In the genomic region with DNA sequence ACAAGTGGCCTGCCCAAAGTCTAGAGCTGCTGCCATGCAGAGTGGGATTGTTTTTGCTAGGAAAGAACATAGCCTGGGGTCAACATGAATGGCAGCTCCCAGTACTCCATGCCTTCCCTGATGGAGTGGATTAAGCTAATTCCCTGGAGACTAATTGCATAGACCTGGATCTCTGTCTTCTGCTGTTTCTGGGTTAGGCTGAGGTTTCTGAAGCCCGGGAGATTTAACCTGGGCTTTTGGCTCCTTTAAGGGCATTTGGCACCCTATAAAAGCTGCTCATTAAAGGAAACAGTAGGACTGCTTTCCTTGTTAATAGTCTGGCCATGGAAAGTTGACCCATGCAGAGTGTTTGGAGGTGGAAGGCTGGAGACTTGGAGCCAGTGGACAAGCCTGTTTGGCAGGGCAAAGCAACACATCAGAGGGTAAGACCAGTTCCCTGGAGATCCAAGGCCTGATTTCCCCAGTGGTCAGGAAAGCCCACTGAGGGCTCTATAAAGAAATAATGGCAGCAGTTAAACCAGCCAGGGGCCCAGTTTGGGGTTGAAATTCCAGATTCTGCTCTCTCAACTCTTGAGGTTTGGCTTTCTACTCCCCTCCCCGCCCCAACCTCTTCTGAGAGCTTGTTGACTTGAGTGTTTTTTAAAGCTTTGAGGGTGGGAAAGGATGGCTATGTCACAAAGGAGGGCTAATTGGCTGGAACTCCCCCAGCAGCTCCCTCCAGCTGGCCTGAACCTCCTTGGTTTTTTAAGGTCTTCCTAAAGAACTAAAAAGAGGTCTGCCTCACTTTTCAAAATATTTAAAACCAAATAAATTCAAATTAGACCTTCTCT, we compare ENCODE assay signal across 13 mouse cellular contexts.
DNase-seq lines count a peak whose midpoint lies in the region; ATAC-seq and TF ChIP-seq lines count a peak whose summit lies in the region.
"Had no signal": no experiment of that assay in that cellular context is flagged by ENCODE, and none has a peak within 500 bp of the region (broad histone marks: within the 10 kb centered on the region; RNA-seq: fewer than 3 reads in every experiment).

No protein-coding gene starts in this region.

- H3K4me3 ChIP-seq in kidney, adult 2 months (ENCODE audit: insufficient read depth, low read depth, low read length): no peak overlapping the region
- no peak overlapping the region for H3K4me3 ChIP-seq in kidney, embryonic 14.5 days (ENCODE audit: low read length)
- no peak overlapping the region for H3K4me3 ChIP-seq in limb, embryonic 11.5 days (ENCODE audit: low read depth, low read length)
- H3K4me3 ChIP-seq: embryonic facial prominence, embryonic 15.5 days had no signal

- H3K9ac ChIP-seq in kidney, embryonic 14.5 days (ENCODE audit: low read depth, low read length): no peak overlapping the region
- H3K9ac ChIP-seq in limb, embryonic 11.5 days (ENCODE audit: low read length): no peak overlapping the region
- H3K9ac ChIP-seq: embryonic facial prominence, embryonic 15.5 days had no signal

- TF ChIP-seq CTCF in kidney, adult 2 months (conservative IDR thresholded peaks at IDR 0.05; ENCODE audit: insufficient read depth, insufficient read length, low read depth, low read length): no peak

- WGBS in kidney, adult 2 months: 76% methylated on average over 2 of the region's 2 CpGs
- WGBS in kidney, embryonic 14.5 days: 29% methylated on average over 2 of the region's 2 CpGs
- 16% methylated on average over 2 of the region's 2 CpGs for WGBS in limb, embryonic 11.5 days

- H3K4me2 ChIP-seq in kidney, embryonic 14.5 days (replicated peaks; ENCODE audit: low read depth, low read length): no peak overlapping the region
- no peak overlapping the region for H3K4me2 ChIP-seq in limb, embryonic 11.5 days (ENCODE audit: low read depth, severe bottlenecking)
- H3K4me2 ChIP-seq: embryonic facial prominence, embryonic 15.5 days had no signal

- no peak for ATAC-seq in kidney, embryonic 14.5 days (ENCODE audit: low FRiP score, low TSS enrichment)
- peak; percentile 85 for ATAC-seq in limb, embryonic 11.5 days (ENCODE audit: insufficient number of reproducible peaks, low FRiP score, low TSS enrichment, low read depth)
- ATAC-seq: Patski had no signal

- no peaks in the 10 kb centered on the region for H3K27me3 ChIP-seq in kidney, adult 2 months (replicated peaks; ENCODE audit: control insufficient read depth, insufficient read depth, low read length)
- no peaks in the 10 kb centered on the region for H3K27me3 ChIP-seq in kidney, embryonic 14.5 days (ENCODE audit: control insufficient read depth, insufficient read depth, low read length)
- H3K27me3 ChIP-seq in limb, embryonic 11.5 days (ENCODE audit: control insufficient read depth, insufficient read depth, low read length): no peaks in the 10 kb centered on the region
- H3K27me3 ChIP-seq: embryonic facial prominence, embryonic 15.5 days; Patski had no signal

- peaks cover 8% of the 10 kb centered on the region; the same call in 1 of the 2 replicates for H3K4me1 ChIP-seq in kidney, adult 2 months (ENCODE audit: control insufficient read depth, insufficient read depth, low read length)
- peaks cover 4% of the 10 kb centered on the region; the same call in 1 of the 2 replicates for H3K4me1 ChIP-seq in kidney, embryonic 14.5 days (ENCODE audit: control insufficient read depth, insufficient read depth, low read length)
- H3K4me1 ChIP-seq in limb, embryonic 11.5 days (ENCODE audit: control insufficient read depth, insufficient read depth, low read length): peaks cover 3% of the 10 kb centered on the region; the same call in 1 of the 2 replicates

- peak; percentile 16 for DNase-seq in kidney, adult 2 months
- DNase-seq in brain, adult 2 months (ENCODE audit: low read depth, low spot score): peak; percentile 8
- DNase-seq in frontal cortex, postnatal 36 days (ENCODE audit: low spot score in 2 of 2): peak; percentile 9 to 28
- DNase-seq in limb, embryonic 11.5 days (ENCODE audit: low spot score): peak; percentile 78
- DNase-seq in heart, adult 18-20 months: no peak
- no peak for DNase-seq in thymus, postnatal 0 days (ENCODE audit: low spot score)
- no peak for DNase-seq in urinary bladder, postnatal 25 days (ENCODE audit: low spot score)
- DNase-seq: adrenal gland, postnatal 14 days; cerebellum, adult 11-12 months; thymus, adult 2 months had no signal

- no peak overlapping the region for H3K27ac ChIP-seq in kidney, adult 2 months (ENCODE audit: insufficient read depth, low read depth, low read length)
- H3K27ac ChIP-seq in kidney, embryonic 14.5 days (ENCODE audit: low read depth, low read length): no peak overlapping the region
- no peak overlapping the region for H3K27ac ChIP-seq in limb, embryonic 11.5 days (replicated peaks; ENCODE audit: low read depth, low read length)
- H3K27ac ChIP-seq: embryonic facial prominence, embryonic 15.5 days had no signal

- no peaks in the 10 kb centered on the region for H3K36me3 ChIP-seq in kidney, adult 2 months (ENCODE audit: control insufficient read depth, insufficient read depth, low read length)
- H3K36me3 ChIP-seq in kidney, embryonic 14.5 days (ENCODE audit: control insufficient read depth, insufficient read depth, low read length): no peaks in the 10 kb centered on the region
- H3K36me3 ChIP-seq in limb, embryonic 11.5 days (ENCODE audit: control insufficient read depth, insufficient read depth, low read length): no peaks in the 10 kb centered on the region
- H3K36me3 ChIP-seq: embryonic facial prominence, embryonic 15.5 days had no signal

- H3K9me3 ChIP-seq in kidney, embryonic 14.5 days (ENCODE audit: control insufficient read depth, low read length): no peaks in the 10 kb centered on the region
- H3K9me3 ChIP-seq in limb, embryonic 11.5 days (ENCODE audit: control insufficient read depth, low read length): no peaks in the 10 kb centered on the region
- H3K9me3 ChIP-seq: embryonic facial prominence, embryonic 15.5 days had no signal

- TF ChIP-seq POLR2A in kidney, adult 2 months (IDR thresholded peaks at IDR 0.05; ENCODE audit: low read depth, low read length): no peak

Comparison
In these comparisons a context has a peak if more than half of its experiments do, and no peak if none do; other contexts are left out.
1. DNase-seq: peak in kidney, adult 2 months (single experiment), brain, adult 2 months (single experiment), frontal cortex, postnatal 36 days (2 of 2) and limb, embryonic 11.5 days (single experiment); none in heart, adult 18-20 months (0 of 2), thymus, postnatal 0 days (single experiment) and urinary bladder, postnatal 25 days (single experiment).